Mouse (Mus musculus) neutrophil, adult 5-6 weeks (primary cell): ENCODE results near the gene Pzp. TPM values are rescaled to one million over a fixed set of nuclear protein-coding genes. Genes with fewer than 3 reads are reported as not detected.
A peak's percentile ranks its signal among the peaks of the same experiment; 100 is the strongest.

Experiments used
- ATAC-seq: fragments of 151-379, 151-347 bp; 2 replicates; pipeline ENCODE4 v1.8.0; 2017; ENCODE audit warnings: mild to moderate bottlenecking, moderate TSS enrichment; ENCODE audit not compliant: insufficient number of reproducible peaks, poor library complexity, low FRiP score, severe bottlenecking; ENCODE audit errors: extremely low read depth
- total RNA-seq: library from RNA; stranded (forward); fragments of 200-1000 nt; gene quantifications from 2 replicates; pipeline ENCODE4 v1.2.3, GENCODE M21; 2017

Gene Pzp
- total RNA-seq, 1 experiment from 2014 or later: 0.47 TPM

GRCm38 (mm10) chr6:128490141-128490540 lies 36.4 kb downstream of the Pzp start:
- no peak for ATAC-seq

GRCm38 (mm10) chr6:128487736-128488135 lies 38.8 kb downstream of the Pzp start:
- ATAC-seq: no peak

- peak; percentile 99 for ATAC-seq
Observed at GRCm38 (mm10) chr6:128479463-128480454, 46.8 kb downstream of the Pzp start.

GRCm38 (mm10) chr6:128477495-128477894 lies 49.0 kb downstream of the Pzp start:
- ATAC-seq: no peak

- no peak for ATAC-seq
Observed at GRCm38 (mm10) chr6:128474112-128474511, 52.4 kb downstream of the Pzp start.

GRCm38 (mm10) chr6:128469451-128469850 lies 57.1 kb downstream of the Pzp start:
- ATAC-seq: 0 out of 2 replicates have a peak, but pooled peaks have one; percentile 13

GRCm38 (mm10) chr6:128467298-128467697 lies 59.2 kb downstream of the Pzp start:
- ATAC-seq: no peak

- no peak for ATAC-seq
Observed at GRCm38 (mm10) chr6:128466563-128466962, 60.0 kb downstream of the Pzp start.

GRCm38 (mm10) chr6:128466043-128466442 lies 60.5 kb downstream of the Pzp start:
- ATAC-seq: no peak

- no peak for ATAC-seq
Observed at GRCm38 (mm10) chr6:128464996-128465395, 61.5 kb downstream of the Pzp start.

GRCm38 (mm10) chr6:128461606-128462005 lies 64.9 kb downstream of the Pzp start:
- no peak for ATAC-seq

GRCm38 (mm10) chr6:128460729-128461503 lies 65.6 kb downstream of the Pzp start:
- ATAC-seq: no peak

GRCm38 (mm10) chr6:128460321-128460720 lies 66.2 kb downstream of the Pzp start:
- ATAC-seq: no peak

GRCm38 (mm10) chr6:128457186-128457585 lies 69.3 kb downstream of the Pzp start:
- ATAC-seq: no peak

- no peak for ATAC-seq
Observed at GRCm38 (mm10) chr6:128455835-128456605, 70.5 kb downstream of the Pzp start.

GRCm38 (mm10) chr6:128447063-128447462 lies 79.5 kb downstream of the Pzp start:
- no peak for ATAC-seq

- ATAC-seq: peak; percentile 66; the same call in 1 of the 2 replicates
Observed at GRCm38 (mm10) chr6:128445761-128446535, 80.6 kb downstream of the Pzp start.

- no peak for ATAC-seq
Observed at GRCm38 (mm10) chr6:128440238-128440637, 86.3 kb downstream of the Pzp start.
